Mouse (Mus musculus): ENCODE results near the gene Stk31.

DNA sequence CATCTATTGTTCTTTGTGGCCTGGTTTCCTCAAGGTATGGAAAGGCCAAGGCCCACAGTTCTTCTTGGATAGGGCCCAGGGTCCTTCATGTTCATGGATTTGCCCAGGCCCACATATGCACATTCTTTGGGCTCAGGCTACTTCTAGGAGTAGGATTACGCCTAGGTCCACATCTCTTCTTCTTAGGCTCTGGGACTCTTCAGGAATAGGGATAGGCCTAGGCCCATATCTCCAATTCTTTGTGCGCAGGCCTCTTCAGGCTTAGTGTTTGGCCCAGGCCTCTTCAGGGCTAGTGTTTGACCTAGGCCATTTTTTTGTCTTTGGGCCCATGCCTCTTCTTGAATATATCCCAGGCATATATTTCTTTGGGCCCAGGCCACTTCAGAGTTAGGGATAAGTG, 87.8 kb downstream of the Stk31 start:
- TF ChIP-seq EP300 (IDR thresholded peaks at IDR 0.05; ENCODE audit: low read depth) (no peak), CTCF (IDR thresholded peaks at IDR 0.05; ENCODE audit: low read depth) (no peak)
